Mouse (Mus musculus): ENCODE measurements around the gene Kank1. TPM values are rescaled to one million over a fixed set of nuclear protein-coding genes. Genes with fewer than 3 reads are reported as not detected.

Gene Kank1
- total and polyA plus RNA-seq, 2 experiments: 31.7 to 33.6 TPM

DNA sequence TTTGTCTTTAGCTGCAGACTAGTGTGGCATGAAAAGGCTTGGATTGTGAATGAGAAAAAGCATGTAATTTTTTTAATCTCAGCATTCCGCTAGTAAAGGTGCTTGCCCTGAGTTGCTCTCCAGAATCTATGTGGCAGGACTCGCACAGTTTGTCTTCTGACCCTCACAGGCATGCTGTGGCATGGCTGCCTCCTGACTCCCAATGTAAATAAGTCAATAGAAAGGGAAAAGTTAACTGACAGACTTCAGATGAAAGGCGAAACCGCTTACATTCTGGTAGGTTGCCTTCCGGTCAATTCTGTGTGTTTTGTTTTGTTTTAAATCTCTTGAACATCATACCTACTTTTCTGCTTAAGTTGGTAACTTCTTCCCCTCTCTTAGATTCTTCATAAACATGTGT lies 64.4 kb downstream of the Kank1 start:
- no peaks in the 10 kb centered on the region for H3K79me2 ChIP-seq (ENCODE audit: control insufficient read depth, insufficient read depth, low read length)
- no peaks in the 10 kb centered on the region for H3K36me3 ChIP-seq (ENCODE audit: control insufficient read depth, insufficient read depth, low read length)
- H3K27ac ChIP-seq (replicated peaks; ENCODE audit: insufficient read depth, low read depth, low read length): no peak overlapping the region
- H3K27me3 ChIP-seq (ENCODE audit: control insufficient read depth, insufficient read depth, low read length): no peaks in the 10 kb centered on the region
- WGBS: 36% methylated on average over 5 of the region's 5 CpGs
- TF ChIP-seq CTCF (IDR thresholded peaks at IDR 0.05; ENCODE audit: low read depth, low read length) (no peak), POLR2A (IDR thresholded peaks at IDR 0.05; ENCODE audit: extremely low read depth, insufficient read depth, low read length) (no peak)
- H3K4me3 ChIP-seq (ENCODE audit: insufficient read depth, low read depth, low read length): no peak overlapping the region
- DNase-seq (ENCODE audit: extremely low read depth, low read depth, low spot score): no peak
- H3K9ac ChIP-seq (ENCODE audit: low read depth, low read length): no peak overlapping the region
- peaks cover 2% of the 10 kb centered on the region; the same call in 1 of the 2 replicates for H3K4me1 ChIP-seq (ENCODE audit: control insufficient read depth, insufficient read depth, low read length)

DNA sequence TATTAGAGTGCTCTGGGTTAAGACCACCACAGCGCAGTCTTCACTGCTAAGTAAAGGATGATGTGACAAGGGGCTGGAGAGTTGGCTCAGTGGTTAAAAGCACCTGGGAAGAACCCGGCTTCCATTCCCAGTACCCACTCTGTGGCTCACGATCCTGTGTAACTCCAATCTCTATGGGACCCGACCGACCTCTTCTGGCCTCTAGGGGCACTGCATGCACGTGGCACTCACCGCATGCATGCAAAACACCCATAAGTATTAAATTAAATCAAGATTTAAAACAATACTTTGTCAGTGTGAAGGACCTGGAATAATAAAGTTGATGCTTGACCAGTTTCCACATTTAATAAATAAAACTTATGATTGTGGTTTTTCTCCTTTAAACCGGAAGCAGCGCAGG lies 69.5 kb downstream of the Kank1 start:
- WGBS: 76% methylated on average over 9 of the region's 9 CpGs
- Histone ChIP-seq H3K27me3 (ENCODE audit: control insufficient read depth, insufficient read depth, low read length) (no peaks in the 10 kb centered on the region), H3K79me2 (ENCODE audit: control insufficient read depth, insufficient read depth, low read length) (no peaks in the 10 kb centered on the region), H3K4me1 (ENCODE audit: control insufficient read depth, insufficient read depth, low read length) (no peaks in the 10 kb centered on the region), H3K36me3 (ENCODE audit: control insufficient read depth, insufficient read depth, low read length) (no peaks in the 10 kb centered on the region), H3K27ac (replicated peaks; ENCODE audit: insufficient read depth, low read depth, low read length) (no peak overlapping the region), H3K9ac (ENCODE audit: low read depth, low read length) (no peak overlapping the region), H3K4me3 (ENCODE audit: insufficient read depth, low read depth, low read length) (no peak overlapping the region)
- no peak for DNase-seq (ENCODE audit: extremely low read depth, low read depth, low spot score)
- TF ChIP-seq CTCF (IDR thresholded peaks at IDR 0.05; ENCODE audit: low read depth, low read length): peak; percentile 68
- TF ChIP-seq POLR2A (IDR thresholded peaks at IDR 0.05; ENCODE audit: extremely low read depth, insufficient read depth, low read length): no peak

DNA sequence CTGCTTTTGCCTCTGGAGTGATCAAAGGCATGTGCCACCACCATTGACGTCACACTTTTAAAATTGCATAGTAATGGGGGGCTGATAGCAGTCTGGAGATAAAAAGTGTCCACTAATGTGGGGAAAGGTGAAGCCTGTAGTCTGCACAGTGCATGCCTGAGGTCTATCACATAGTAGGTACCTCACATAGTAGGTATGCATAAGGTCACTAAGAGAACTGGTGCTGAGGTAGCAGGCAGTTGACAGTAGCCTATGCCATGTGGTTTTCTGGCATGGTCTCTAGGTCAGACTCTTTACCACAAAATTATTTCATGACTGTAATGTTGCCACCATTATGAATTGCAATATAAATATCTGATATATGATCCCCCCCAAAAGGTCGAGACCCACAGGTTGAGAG lies 71.4 kb downstream of the Kank1 start:
- H3K27ac ChIP-seq (replicated peaks; ENCODE audit: insufficient read depth, low read depth, low read length): no peak overlapping the region
- TF ChIP-seq CTCF (IDR thresholded peaks at IDR 0.05; ENCODE audit: low read depth, low read length) (no peak), POLR2A (IDR thresholded peaks at IDR 0.05; ENCODE audit: extremely low read depth, insufficient read depth, low read length) (no peak)
- 50% methylated on average over 2 of the region's 2 CpGs for WGBS

DNA sequence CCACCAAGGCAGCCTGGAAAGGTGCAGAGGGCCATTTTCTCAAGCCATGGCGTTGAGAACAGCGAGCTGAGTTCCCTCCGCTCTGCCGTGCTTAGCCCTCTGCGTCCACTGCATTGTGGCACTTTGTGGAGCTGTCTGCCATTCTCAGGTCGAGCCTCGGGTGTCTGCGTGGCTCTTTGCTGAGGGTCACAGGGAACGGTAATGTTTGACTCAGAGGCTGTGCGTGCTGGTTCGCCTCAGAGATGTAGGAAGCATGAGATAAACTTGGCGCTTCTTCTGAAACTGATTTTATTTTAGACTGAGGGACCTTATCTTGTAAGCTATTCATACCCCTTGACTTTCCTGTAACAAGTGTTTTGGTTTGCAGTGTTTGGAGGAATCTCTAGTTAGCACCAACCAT lies 72.0 kb downstream of the Kank1 start:
- WGBS: 53% methylated on average over 12 of the region's 12 CpGs
- Histone ChIP-seq H3K4me1 (ENCODE audit: control insufficient read depth, insufficient read depth, low read length) (no peaks in the 10 kb centered on the region), H3K4me3 (ENCODE audit: insufficient read depth, low read depth, low read length) (no peak overlapping the region), H3K36me3 (ENCODE audit: control insufficient read depth, insufficient read depth, low read length) (no peaks in the 10 kb centered on the region), H3K9ac (ENCODE audit: low read depth, low read length) (no peak overlapping the region), H3K27me3 (ENCODE audit: control insufficient read depth, insufficient read depth, low read length) (no peaks in the 10 kb centered on the region), H3K79me2 (ENCODE audit: control insufficient read depth, insufficient read depth, low read length) (no peaks in the 10 kb centered on the region), H3K27ac (replicated peaks; ENCODE audit: insufficient read depth, low read depth, low read length) (no peak overlapping the region)
- TF ChIP-seq CTCF (IDR thresholded peaks at IDR 0.05; ENCODE audit: low read depth, low read length) (no peak), POLR2A (IDR thresholded peaks at IDR 0.05; ENCODE audit: extremely low read depth, insufficient read depth, low read length) (no peak)
- no peak for DNase-seq (ENCODE audit: extremely low read depth, low read depth, low spot score)

More for the DNA sequence above, 71.4 kb downstream of the Kank1 start:
- H3K79me2 ChIP-seq (ENCODE audit: control insufficient read depth, insufficient read depth, low read length): no peaks in the 10 kb centered on the region
- no peaks in the 10 kb centered on the region for H3K36me3 ChIP-seq (ENCODE audit: control insufficient read depth, insufficient read depth, low read length)
- no peak overlapping the region for H3K9ac ChIP-seq (ENCODE audit: low read depth, low read length)
- H3K27me3 ChIP-seq (ENCODE audit: control insufficient read depth, insufficient read depth, low read length): no peaks in the 10 kb centered on the region
- H3K4me1 ChIP-seq (ENCODE audit: control insufficient read depth, insufficient read depth, low read length): no peaks in the 10 kb centered on the region
- DNase-seq (ENCODE audit: extremely low read depth, low read depth, low spot score): no peak
- no peak overlapping the region for H3K4me3 ChIP-seq (ENCODE audit: insufficient read depth, low read depth, low read length)

DNA sequence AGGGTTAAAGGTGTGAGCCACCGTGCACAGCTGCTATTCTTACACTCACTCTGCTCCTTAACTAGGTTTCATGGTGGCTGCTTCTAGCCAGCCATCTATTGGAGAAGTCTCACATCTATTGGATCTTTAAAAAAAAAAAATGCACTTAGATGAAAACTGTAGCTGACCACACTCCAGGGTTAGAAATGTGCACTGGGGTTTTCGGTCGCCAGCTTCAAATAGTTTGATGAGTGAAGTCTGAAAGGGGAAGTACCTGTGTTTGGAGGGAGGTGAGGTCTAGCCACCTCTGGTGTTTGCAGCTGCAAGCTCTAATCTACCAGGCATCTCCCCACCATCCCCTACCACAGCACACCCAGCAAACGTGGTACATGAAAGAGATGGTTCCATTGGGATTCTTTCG lies 74.2 kb downstream of the Kank1 start:
- TF ChIP-seq CTCF (IDR thresholded peaks at IDR 0.05; ENCODE audit: low read depth, low read length) (no peak), POLR2A (IDR thresholded peaks at IDR 0.05; ENCODE audit: extremely low read depth, insufficient read depth, low read length) (no peak)
- H3K36me3 ChIP-seq (ENCODE audit: control insufficient read depth, insufficient read depth, low read length): no peaks in the 10 kb centered on the region
- DNase-seq (ENCODE audit: extremely low read depth, low read depth, low spot score): no peak
- H3K79me2 ChIP-seq (ENCODE audit: control insufficient read depth, insufficient read depth, low read length): no peaks in the 10 kb centered on the region
- H3K4me3 ChIP-seq (ENCODE audit: insufficient read depth, low read depth, low read length): no peak overlapping the region
- no peaks in the 10 kb centered on the region for H3K4me1 ChIP-seq (ENCODE audit: control insufficient read depth, insufficient read depth, low read length)
- H3K27ac ChIP-seq (replicated peaks; ENCODE audit: insufficient read depth, low read depth, low read length): no peak overlapping the region
- H3K9ac ChIP-seq (ENCODE audit: low read depth, low read length): no peak overlapping the region
- H3K27me3 ChIP-seq (ENCODE audit: control insufficient read depth, insufficient read depth, low read length): no peaks in the 10 kb centered on the region
- 68% methylated on average over 5 of the region's 5 CpGs for WGBS

DNA sequence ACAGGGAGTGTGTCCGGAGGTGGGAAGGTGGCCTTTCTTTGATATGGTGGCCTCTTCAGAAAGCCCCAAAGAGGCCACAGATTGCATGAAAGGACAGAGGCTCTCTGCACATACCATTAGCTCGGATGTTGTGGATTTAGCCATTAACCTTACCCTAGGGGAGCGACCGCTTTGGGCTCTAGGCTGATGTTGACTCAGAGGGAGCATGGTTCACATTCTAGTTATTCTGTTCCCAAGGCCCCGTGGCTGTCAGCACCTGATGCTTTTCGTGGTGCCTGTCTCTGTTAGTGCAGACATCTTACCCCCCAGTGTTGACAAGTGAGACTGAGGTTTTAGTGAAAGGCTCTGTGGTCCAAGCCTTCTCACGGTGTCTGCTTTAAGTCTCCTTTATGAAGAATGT lies 74.9 kb downstream of the Kank1 start:
- no peak for DNase-seq (ENCODE audit: extremely low read depth, low read depth, low spot score)
- no peak for TF ChIP-seq POLR2A (IDR thresholded peaks at IDR 0.05; ENCODE audit: extremely low read depth, insufficient read depth, low read length)
- no peak for TF ChIP-seq CTCF (IDR thresholded peaks at IDR 0.05; ENCODE audit: low read depth, low read length)
- no peaks in the 10 kb centered on the region for H3K79me2 ChIP-seq (ENCODE audit: control insufficient read depth, insufficient read depth, low read length)
- H3K9ac ChIP-seq (ENCODE audit: low read depth, low read length): no peak overlapping the region
- H3K4me1 ChIP-seq (ENCODE audit: control insufficient read depth, insufficient read depth, low read length): no peaks in the 10 kb centered on the region
- no peaks in the 10 kb centered on the region for H3K36me3 ChIP-seq (ENCODE audit: control insufficient read depth, insufficient read depth, low read length)
- no peak overlapping the region for H3K27ac ChIP-seq (replicated peaks; ENCODE audit: insufficient read depth, low read depth, low read length)
- 31% methylated on average over 7 of the region's 7 CpGs for WGBS
- H3K27me3 ChIP-seq (ENCODE audit: control insufficient read depth, insufficient read depth, low read length): no peaks in the 10 kb centered on the region
- H3K4me3 ChIP-seq (ENCODE audit: insufficient read depth, low read depth, low read length): no peak overlapping the region
